Mouse (Mus musculus) testis, postnatal 14 days (tissue): Measurements from ENCODE around the gene Carmil2.

Experiments
- DNase-seq: peaks from one replicate; pipeline ENCODE4 v3.0.0; 2021; ENCODE audit warnings: low spot score

Carmil2 gene

DNA sequence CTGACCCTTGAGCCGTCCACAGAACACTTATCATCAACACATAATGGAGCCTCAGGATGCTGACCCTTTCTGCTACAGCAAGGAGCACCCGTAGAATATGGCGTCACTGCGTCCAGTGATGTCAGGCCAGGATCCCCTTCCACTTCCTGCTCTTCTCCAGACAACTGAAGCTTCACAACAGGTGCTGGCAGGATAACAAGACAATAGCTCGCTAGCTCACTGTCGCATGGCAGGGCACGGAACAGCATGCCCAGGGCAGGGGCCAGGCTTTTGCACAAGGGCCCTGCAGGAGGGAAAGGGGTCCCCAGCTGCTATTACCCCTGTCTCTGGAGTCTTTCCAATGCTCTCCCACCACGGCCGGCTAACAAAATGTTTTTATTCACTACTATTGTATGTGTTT lies 36.8 kb downstream of the Carmil2 start:
- DNase-seq, result no peak

DNA sequence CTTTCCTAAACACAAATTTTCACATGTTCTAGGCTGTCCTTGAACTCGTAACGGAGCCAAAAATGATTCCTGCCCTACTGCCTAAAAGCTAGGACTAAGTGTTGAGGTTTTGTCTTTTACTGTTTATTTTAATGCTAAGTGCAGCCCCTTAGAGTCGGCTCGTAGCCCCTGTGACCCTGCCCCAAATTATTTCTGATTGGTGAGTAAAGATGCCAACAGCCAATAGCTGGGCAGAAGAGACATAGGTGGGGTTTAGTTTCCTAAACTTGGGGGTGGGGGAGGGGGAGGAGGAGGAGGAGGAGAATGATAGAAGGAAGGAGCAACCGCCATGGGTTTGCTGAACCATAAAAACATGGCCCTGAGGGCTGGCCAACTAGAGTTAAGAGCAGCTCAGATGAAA lies 39.7 kb downstream of the Carmil2 start:
- DNase-seq, result no peak

DNA sequence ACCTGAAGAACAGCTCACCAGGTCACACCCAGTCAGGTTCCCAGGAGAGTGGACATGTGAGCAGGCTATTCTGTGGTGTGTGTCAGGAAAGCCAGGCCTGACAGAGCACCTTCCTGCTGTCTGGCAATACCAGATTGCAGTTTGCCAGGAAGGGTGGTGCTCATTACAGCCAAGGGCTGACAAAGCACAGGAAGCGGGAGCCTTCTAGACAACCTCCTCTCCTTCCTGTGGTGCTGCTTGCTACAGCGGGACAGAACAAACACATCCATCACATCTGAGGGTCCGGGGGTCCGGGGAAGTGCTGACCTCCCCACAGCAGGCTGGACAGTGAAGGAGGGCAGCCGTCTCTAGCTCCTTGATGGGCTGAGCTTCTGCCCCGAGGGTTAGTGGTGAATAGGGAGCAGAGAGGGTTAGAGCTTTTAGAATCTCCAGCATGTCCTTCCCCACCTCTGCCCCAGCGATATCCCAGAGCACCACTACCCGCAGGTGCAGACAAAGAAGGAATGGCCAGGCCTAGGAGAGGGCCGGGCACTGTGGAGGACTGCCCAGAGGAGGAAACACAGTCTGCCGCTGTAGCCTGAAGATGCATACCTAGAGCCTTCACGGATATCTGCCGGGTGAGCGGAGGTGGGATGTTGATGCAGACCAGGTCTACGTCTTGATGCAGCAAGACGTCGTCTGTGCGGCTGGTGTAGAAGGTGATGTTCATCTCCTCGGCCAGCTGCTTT lies 41.5 kb downstream of the Carmil2 start:
- DNase-seq, result no peak

DNA sequence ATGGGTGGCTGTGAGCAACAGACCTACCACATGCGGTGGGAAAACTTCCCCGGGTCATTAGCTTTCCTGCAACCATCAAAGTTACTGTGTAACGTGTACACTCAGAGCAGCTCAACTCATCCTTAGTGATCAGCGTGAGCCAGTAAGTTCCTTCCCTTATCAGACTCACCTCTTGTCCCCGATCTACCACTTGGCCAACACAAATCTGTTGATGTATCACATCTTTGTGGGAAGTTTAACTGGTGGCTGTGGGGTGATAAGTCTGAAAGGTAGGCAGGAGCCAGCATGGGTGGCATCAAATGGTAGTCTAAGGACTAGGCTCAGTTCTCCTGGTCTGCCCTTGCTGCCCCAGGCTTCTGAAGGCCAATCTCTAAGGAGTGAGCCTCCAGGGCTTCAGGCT lies 46.1 kb downstream of the Carmil2 start:
- no peak for DNase-seq

DNA sequence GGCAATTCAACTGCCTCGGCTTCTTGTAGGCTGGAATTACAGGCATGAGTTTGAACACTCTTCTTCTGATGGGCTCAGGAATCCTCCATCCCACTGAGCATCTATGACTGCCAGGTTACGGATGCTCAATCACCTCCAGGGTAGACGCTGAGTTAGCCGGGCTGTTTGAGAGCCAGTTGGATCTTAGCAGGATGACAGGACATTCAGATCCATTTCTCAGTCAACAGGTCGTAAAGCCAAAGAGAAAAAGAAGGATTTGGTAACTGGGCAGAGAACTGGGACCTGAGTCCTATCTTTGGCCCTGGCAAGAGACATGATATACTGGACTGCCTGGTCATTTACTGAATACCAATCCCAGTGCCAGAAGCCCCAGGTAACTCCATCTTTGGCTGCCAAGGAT lies 53.1 kb downstream of the Carmil2 start:
- no peak for DNase-seq

DNA sequence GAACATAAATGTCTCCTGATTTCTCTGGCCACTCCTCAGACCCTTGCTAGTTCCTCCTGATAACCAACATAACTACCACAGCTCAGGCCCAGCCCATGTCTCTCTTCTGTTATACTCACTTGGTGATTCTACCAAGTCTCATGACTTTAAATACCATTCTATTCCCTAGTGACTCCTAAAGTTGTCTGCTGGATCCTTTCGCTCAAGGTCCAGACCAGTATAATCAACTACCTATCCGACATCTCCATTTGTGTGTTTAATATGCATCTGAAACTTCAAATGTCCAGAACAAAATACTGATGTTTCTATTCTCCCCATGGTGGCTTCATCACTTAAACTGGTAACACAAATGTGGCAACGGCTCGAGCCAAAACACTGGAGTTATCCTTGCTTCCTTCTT lies 57.2 kb downstream of the Carmil2 start:
- DNase-seq, result no peak
